Mouse (Mus musculus): ENCODE data around the gene Stx1b. TPM values are rescaled to one million over a fixed set of nuclear protein-coding genes. Genes with fewer than 3 reads are reported as not detected.

Gene Stx1b
- polyA plus RNA-seq, 1 experiment = 2.2 TPM

DNA sequence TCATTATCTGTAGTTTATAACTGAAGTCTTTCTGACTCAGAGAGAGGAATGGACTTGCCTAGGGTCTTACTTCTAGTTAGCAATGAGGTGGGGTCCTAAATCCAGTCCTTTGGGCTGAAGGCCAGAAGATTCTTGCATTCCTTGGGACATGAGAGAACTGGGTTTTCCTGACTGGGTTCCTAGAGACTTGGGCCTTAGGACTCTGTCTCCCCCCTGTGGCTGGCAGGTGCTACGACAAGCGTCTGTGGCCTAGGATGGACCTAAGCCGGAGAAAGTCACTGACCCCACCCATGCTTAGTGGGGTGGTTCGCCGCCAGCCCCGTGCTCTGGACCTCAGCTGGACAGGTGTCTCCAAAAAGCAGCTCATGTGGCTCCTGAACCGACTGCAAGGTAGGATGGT is 63.3 kb downstream of the Stx1b start:
- Histone ChIP-seq H3K4me1 (ENCODE audit: control insufficient read depth, insufficient read depth, low read length) (peaks cover 3% of the 10 kb centered on the region), H3K4me3 (ENCODE audit: control insufficient read depth, low read depth, low read length) (no peak overlapping the region), H3K36me3 (ENCODE audit: control insufficient read depth, insufficient read depth, low read length) (no peaks in the 10 kb centered on the region), H3K27ac (ENCODE audit: control insufficient read depth, insufficient read depth, low read depth, low read length) (no peak overlapping the region), H3K27me3 (ENCODE audit: control insufficient read depth, insufficient read depth, low read length) (no peaks in the 10 kb centered on the region)
- no peak for TF ChIP-seq POLR2A (IDR thresholded peaks at IDR 0.05; ENCODE audit: control insufficient read depth, low read depth, low read length)
- TF ChIP-seq CTCF (IDR thresholded peaks at IDR 0.05; ENCODE audit: control insufficient read depth, insufficient read depth, insufficient replicate concordance, low read depth, low read length) = peak; percentile 81; the same call in 1 of the 2 replicates

DNA sequence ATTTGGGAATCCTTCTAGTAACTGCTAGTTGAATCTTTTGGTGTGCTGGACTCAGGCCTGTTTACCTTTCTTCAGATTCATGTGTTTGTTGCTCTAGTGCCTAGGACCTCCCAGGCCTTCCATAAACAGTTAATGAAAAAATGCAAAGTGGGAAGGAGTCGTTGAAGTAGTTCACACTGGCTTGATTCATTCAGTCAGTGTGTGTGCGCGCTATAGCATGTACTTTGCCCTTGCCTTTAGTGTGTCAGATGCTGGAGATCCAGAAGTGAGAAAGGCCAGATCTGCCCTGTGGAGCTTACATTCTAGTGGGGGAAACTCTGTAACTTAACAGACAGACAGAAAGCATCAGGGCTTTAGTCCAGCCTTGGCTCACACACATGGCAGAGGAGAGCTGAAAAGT is 63.9 kb downstream of the Stx1b start:
- Histone ChIP-seq H3K4me1 (ENCODE audit: control insufficient read depth, insufficient read depth, low read length) (no peaks in the 10 kb centered on the region; the same call in 1 of the 2 replicates), H3K27ac (ENCODE audit: control insufficient read depth, insufficient read depth, low read depth, low read length) (no peak overlapping the region), H3K27me3 (ENCODE audit: control insufficient read depth, insufficient read depth, low read length) (no peaks in the 10 kb centered on the region), H3K4me3 (ENCODE audit: control insufficient read depth, low read depth, low read length) (no peak overlapping the region), H3K36me3 (ENCODE audit: control insufficient read depth, insufficient read depth, low read length) (no peaks in the 10 kb centered on the region)
- TF ChIP-seq POLR2A (IDR thresholded peaks at IDR 0.05; ENCODE audit: control insufficient read depth, low read depth, low read length) (no peak), CTCF (IDR thresholded peaks at IDR 0.05; ENCODE audit: control insufficient read depth, insufficient read depth, insufficient replicate concordance, low read depth, low read length) (no peak)

DNA sequence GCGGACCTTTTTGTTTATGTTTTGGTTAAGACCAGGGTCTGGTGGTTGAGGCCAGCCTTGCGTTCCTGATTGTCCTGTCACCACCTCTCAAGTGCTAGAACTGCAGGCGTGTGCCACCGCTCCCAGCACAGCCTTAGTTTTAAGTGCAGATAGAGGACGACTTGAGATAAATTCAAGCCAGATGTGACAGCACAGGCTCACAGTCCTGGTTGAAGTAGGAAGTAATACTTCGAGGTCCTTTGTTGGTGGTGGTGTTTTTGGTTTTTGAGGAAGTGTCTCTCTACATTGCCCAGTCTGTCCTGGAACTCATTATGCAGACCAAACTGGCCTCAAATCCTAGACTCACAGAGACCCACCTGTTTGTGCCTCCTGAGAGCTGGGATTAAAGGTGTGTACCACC is 64.6 kb downstream of the Stx1b start:
- Histone ChIP-seq H3K4me1 (ENCODE audit: control insufficient read depth, insufficient read depth, low read length) (no peaks in the 10 kb centered on the region; the same call in 1 of the 2 replicates), H3K4me3 (ENCODE audit: control insufficient read depth, low read depth, low read length) (no peak overlapping the region), H3K27me3 (ENCODE audit: control insufficient read depth, insufficient read depth, low read length) (no peaks in the 10 kb centered on the region), H3K27ac (ENCODE audit: control insufficient read depth, insufficient read depth, low read depth, low read length) (no peak overlapping the region), H3K36me3 (ENCODE audit: control insufficient read depth, insufficient read depth, low read length) (no peaks in the 10 kb centered on the region)
- TF ChIP-seq POLR2A (IDR thresholded peaks at IDR 0.05; ENCODE audit: control insufficient read depth, low read depth, low read length) (no peak), CTCF (IDR thresholded peaks at IDR 0.05; ENCODE audit: control insufficient read depth, insufficient read depth, insufficient replicate concordance, low read depth, low read length) (no peak)

Other genes starting within 250 kb of the Stx1b start
- gene Ccdc189, start 236.0 kb downstream of the Stx1b start, polyA plus RNA-seq (2012; rRNA removed) = 200 and 220 TPM in 2 replicates
- 56.5 and 63.5 TPM in 2 replicates for gene Rnf40, start 235.8 kb downstream of the Stx1b start, polyA plus RNA-seq (2012; rRNA removed)
- 10.4 and 14.9 TPM in 2 replicates for gene Zfp629, start 208.8 kb downstream of the Stx1b start, polyA plus RNA-seq (2012; rRNA removed)
- 69.0 and 79.6 TPM in 2 replicates for gene Bcl7c, start 115.6 kb downstream of the Stx1b start, polyA plus RNA-seq (2012; rRNA removed)
- 4.7 and 5.1 TPM in 2 replicates for gene Ctf1, start 111.8 kb downstream of the Stx1b start, polyA plus RNA-seq (2012; rRNA removed)
- 0.07 TPM in 1 of 2 replicates, not detected in the other for gene Ctf2, start 92.4 kb downstream of the Stx1b start, polyA plus RNA-seq (2012; rRNA removed)
- 36.9 and 37.2 TPM in 2 replicates for gene Fbxl19, start 80.0 kb downstream of the Stx1b start, polyA plus RNA-seq (2012; rRNA removed)
- gene Orai3, start 54.7 kb downstream of the Stx1b start, polyA plus RNA-seq (2012; rRNA removed) = 13.8 and 13.9 TPM in 2 replicates
- gene Setd1a, start 47.9 kb downstream of the Stx1b start, polyA plus RNA-seq (2012; rRNA removed) = 15.9 and 18.2 TPM in 2 replicates
- gene Gm49388, start 38.9 kb downstream of the Stx1b start, polyA plus RNA-seq (2012; rRNA removed) = not detected in 2 replicates
- gene Hsd3b7, start 23.9 kb downstream of the Stx1b start, polyA plus RNA-seq (2012; rRNA removed) = 6.1 and 7.1 TPM in 2 replicates
- gene Stx4a, start 255 bp downstream of the Stx1b start, polyA plus RNA-seq (2012; rRNA removed) = 18.3 and 19.4 TPM in 2 replicates
- gene Zfp646, start 51.7 kb upstream of the Stx1b start, polyA plus RNA-seq (2012; rRNA removed) = 57.9 and 60.3 TPM in 2 replicates
- 3.2 TPM in 2 replicates for gene Zfp668, start 52.3 kb upstream of the Stx1b start, polyA plus RNA-seq (2012; rRNA removed)
- gene Prss53, start 66.4 kb upstream of the Stx1b start, polyA plus RNA-seq (2012; rRNA removed) = 0.76 and 0.88 TPM in 2 replicates
- not detected in 2 replicates for gene Gm21974, start 70.9 kb upstream of the Stx1b start, polyA plus RNA-seq (2012; rRNA removed)
- 29.3 and 39.0 TPM in 2 replicates for gene Vkorc1, start 71.1 kb upstream of the Stx1b start, polyA plus RNA-seq (2012; rRNA removed)
- gene Bckdk, start 79.5 kb upstream of the Stx1b start, polyA plus RNA-seq (2012; rRNA removed) = 7.9 and 10.6 TPM in 2 replicates
- 98.4 and 105 TPM in 2 replicates for gene Kat8, start 88.0 kb upstream of the Stx1b start, polyA plus RNA-seq (2012; rRNA removed)
- gene Prss8, start 105.6 kb upstream of the Stx1b start, polyA plus RNA-seq (2012; rRNA removed) = 0.26 and 4.0 TPM in 2 replicates
- gene Prss36, start 122.2 kb upstream of the Stx1b start, polyA plus RNA-seq (2012; rRNA removed) = 5.9 and 6.3 TPM in 2 replicates
- gene Fus, start 142.9 kb upstream of the Stx1b start, polyA plus RNA-seq (2012; rRNA removed) = 271 and 306 TPM in 2 replicates
- gene Pycard, start 169.3 kb upstream of the Stx1b start, polyA plus RNA-seq (2012; rRNA removed) = 2.9 and 3.1 TPM in 2 replicates
- 0.25 and 0.32 TPM in 2 replicates for gene Trim72, start 179.4 kb upstream of the Stx1b start, polyA plus RNA-seq (2012; rRNA removed)
- 0.25 and 0.55 TPM in 2 replicates for gene Itgam, start 238.1 kb upstream of the Stx1b start, polyA plus RNA-seq (2012; rRNA removed)
- not detected in 2 replicates for gene Gm49368, start 238.1 kb upstream of the Stx1b start, polyA plus RNA-seq (2012; rRNA removed)

Data from testis, adult 2 months (tissue).